Mouse (Mus musculus) MEL (cell line): ENCODE data around the gene Clmp.

Experiments
- CHD2 ChIP-seq: IDR thresholded peaks from 2 replicates; pipeline ENCODE4 v1.6.1; 2011; ENCODE audit warnings: low read length, improper control_type of control experiment
- EP300 ChIP-seq, 2 experiments: IDR thresholded peaks; 2 replicates each; pipeline ENCODE4 v1.6.1; 2011; ENCODE audit warnings: improper control_type of control experiment in 2 of 2, low read length in 2 of 2, low read depth in 1 of 2, mild to moderate bottlenecking in 1 of 2
- ETS1 ChIP-seq: IDR thresholded peaks from 2 replicates; pipeline ENCODE4 v1.6.1; 2012; ENCODE audit warnings: low read depth, mild to moderate bottlenecking, inconsistent platforms, low read length, improper control_type of control experiment, moderate library complexity
- MAX ChIP-seq: IDR thresholded peaks from 2 replicates; pipeline ENCODE4 v1.6.1; 2011; ENCODE audit warnings: low read length, improper control_type of control experiment
- MYC ChIP-seq: IDR thresholded peaks from 2 replicates; pipeline ENCODE4 v1.6.1; 2011; ENCODE audit warnings: low read depth, mild to moderate bottlenecking, low read length, improper control_type of control experiment, moderate library complexity
- POLR2A ChIP-seq, 2 experiments: IDR thresholded peaks; 2 replicates each; pipeline ENCODE4 v1.6.1; 2011 to 2012; ENCODE audit warnings: low read length in 2 of 2, mild to moderate bottlenecking in 2 of 2, control low read depth in 1 of 2, improper control_type of control experiment in 1 of 2, low read depth in 1 of 2, moderate library complexity in 1 of 2; ENCODE audit not compliant: control insufficient read depth in 1 of 2, insufficient read depth in 1 of 2, poor library complexity in 1 of 2
- USF1 ChIP-seq: IDR thresholded peaks from 2 replicates; pipeline ENCODE4 v1.6.1; 2014; ENCODE audit warnings: low read depth, mild to moderate bottlenecking, inconsistent platforms, low read length, improper control_type of control experiment, moderate library complexity
- ZC3H11A ChIP-seq: IDR thresholded peaks from 2 replicates; pipeline ENCODE4 v1.6.1; 2012; ENCODE audit warnings: low read depth, mild to moderate bottlenecking, inconsistent platforms, low read length, improper control_type of control experiment

- no peak for TF ChIP-seq MAX
- no peak for TF ChIP-seq POLR2A (IDR thresholded peaks at IDR 0.05; ENCODE audit: control insufficient read depth in 1 of 2, insufficient read depth in 1 of 2, low read depth in 1 of 2, low read length in 2 of 2, poor library complexity in 1 of 2)
- TF ChIP-seq ZC3H11A = no peak
- no peak for TF ChIP-seq ETS1
- no peak for TF ChIP-seq CHD2
- no peak for TF ChIP-seq USF1
- TF ChIP-seq MYC = no peak
- TF ChIP-seq EP300 (IDR thresholded peaks at IDR 0.05; ENCODE audit: low read depth in 1 of 2, low read length in 2 of 2) = no peak
Measured at GRCm38 (mm10) chr9:40730302-40730700, 44.5 kb downstream of the Clmp start.
